Mouse (Mus musculus): ENCODE data around the gene Thbs3.
A peak's percentile ranks its signal among the peaks of the same experiment; 100 is the strongest.

Gene Thbs3

DNA sequence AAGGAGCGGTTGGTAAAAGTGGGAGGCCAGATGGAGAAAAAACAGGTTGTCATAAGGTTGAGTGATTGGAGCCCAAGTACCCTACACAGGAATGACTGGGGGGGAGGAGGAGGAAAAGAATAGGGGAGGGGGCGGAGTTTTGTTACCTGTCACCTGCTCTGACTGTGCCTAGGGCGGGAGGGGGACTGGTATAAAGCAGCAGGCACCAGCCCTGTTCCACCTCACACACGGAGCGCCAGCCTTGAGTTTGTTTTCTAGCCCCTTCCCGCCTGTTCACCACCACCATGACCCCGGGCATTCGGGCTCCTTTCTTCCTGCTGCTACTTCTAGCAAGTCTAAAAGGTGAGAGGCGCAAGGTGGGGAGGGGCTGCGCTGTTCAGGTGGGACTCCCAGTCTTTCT lies 13.9 kb downstream of the Thbs3 start, which contains the start of gene Muc1:
TSS of gene Muc1 (plus strand) at position 222 of the 400 bp plus-strand sequence.
- DNase-seq, result peak; percentile 41 to 45

DNA sequence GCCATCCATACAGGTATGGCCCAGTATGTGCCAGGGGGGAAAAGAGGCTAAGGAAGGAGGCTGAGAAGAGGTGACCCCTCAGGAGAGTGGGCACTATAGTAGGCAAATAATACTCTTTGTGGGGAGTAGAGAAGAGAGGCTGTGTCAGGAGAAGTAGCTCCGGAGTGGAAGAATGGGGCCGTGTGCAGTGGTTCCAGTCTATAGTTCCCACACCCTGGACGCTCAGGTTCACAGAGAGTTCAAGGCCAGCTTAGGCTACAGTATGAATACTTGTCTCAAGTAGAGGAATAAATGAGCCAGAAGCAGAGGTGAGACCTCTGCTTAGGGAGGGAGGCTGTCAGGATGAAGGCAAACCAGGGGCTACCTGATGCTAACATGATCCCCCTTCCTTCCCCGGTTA lies 14.3 kb downstream of the Thbs3 start:
- no peak for DNase-seq

DNA sequence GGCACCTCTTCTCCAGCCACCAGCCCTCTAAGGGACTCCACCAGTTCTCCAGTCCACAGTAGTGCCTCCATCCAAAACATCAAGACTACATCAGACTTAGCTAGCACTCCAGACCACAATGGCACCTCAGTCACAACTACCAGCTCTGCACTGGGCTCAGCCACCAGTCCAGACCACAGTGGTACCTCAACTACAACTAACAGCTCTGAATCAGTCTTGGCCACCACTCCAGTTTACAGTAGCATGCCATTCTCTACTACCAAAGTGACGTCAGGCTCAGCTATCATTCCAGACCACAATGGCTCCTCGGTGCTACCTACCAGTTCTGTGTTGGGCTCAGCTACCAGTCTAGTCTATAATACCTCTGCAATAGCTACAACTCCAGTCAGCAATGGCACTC lies 15.6 kb downstream of the Thbs3 start:
- no peak for DNase-seq

DNA sequence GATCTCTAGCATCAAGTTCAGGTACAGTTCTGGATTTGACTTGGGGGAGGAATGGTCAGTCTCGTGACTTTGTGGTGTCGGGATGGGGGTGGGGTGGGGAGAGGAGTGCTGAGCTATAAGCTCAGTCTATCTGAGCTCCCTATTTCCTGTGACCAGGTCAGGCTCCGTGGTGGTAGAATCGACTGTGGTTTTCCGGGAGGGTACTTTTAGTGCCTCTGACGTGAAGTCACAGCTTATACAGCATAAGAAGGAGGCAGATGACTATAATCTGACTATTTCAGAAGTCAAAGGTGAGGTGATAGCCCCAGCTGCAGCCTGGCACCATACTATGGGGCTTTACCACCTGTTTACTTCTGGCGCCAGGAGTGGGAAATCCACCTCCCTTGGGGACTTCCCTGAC lies 16.4 kb downstream of the Thbs3 start:
- no peak for DNase-seq

DNA sequence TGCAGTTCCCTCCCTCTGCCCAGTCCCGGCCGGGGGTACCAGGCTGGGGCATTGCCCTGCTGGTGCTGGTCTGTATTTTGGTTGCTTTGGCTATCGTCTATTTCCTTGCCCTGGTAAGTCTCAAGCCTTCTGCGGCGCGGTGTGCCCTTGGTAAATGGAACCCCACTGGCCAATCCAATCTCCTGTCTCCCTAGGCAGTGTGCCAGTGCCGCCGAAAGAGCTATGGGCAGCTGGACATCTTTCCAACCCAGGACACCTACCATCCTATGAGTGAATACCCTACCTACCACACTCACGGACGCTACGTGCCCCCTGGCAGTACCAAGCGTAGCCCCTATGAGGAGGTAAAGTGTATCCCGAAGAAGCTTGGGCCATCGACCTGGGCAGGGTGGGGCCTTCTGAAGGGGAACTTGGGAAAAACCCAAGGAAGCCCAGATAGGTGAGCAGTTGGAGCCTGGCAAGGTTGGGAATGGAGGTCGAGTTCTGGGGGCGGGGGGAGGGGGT lies 16.8 kb downstream of the Thbs3 start:
- DNase-seq, result no peak

DNA sequence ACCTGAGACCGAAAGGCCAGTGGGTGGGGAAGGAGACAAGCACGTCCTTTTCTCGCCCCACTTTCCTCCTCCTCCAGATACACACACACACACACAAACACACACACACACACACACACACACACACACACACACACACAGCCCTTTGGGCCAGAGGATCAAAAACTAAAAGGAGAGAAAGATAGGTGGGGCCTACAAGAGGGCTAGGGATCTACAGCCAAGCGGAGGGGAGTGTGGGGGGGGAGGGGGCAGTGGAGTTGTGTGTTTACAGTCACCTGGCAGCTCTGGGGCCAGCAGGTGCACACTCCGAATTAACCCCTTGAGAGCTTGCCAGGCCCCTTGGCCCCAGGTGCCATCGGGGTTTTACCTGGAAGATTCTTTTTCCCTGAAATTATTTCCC lies 17.6 kb downstream of the Thbs3 start:
- no peak for DNase-seq

DNA sequence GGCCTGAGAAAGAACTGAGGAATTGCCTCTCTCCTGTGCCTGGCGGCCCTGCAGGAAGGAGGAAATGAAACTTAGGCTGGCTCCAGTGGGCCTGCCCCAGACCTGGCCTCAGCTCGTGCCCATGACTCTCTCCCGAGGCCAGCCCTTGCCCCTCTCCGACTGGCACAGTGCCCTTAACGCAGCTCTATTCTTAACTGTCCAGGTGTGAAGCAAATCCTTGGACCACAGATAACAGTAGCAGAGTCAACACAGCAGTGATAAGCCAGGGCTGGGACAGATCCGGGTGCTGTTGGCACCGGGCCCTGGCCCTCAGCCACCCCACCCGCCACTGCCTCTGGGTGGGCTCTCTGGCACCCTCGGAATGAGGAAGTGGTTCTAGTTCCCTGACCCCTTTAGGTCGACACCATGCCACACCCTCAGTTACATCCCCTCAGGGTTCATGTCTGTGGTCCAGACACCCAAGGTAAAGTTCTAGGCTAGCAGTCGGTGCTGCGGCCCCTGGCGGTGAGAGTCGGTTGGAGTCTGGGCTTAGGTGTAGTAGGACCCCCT lies 18.7 kb downstream of the Thbs3 start:
- no peak for DNase-seq

DNA sequence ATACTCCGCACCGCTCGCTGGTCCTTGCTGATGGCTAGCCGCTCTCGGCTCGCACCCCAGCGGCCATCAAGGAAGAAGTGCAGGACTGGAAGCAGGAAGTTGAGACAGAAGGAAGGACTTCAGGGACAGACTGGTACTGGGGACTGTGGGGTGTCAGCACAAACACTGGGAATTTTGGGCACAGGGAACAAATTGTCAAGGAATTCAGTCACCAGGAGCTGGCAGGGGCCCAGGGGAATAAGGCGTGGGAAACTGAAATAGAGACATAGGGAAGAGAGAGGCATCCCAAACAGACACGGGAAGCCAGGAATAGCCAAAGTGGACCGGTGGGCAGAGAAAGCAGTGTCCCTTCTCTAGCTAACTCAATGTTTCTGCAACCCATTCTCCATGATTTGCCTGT lies 21.5 kb downstream of the Thbs3 start:
- DNase-seq, result no peak

DNA sequence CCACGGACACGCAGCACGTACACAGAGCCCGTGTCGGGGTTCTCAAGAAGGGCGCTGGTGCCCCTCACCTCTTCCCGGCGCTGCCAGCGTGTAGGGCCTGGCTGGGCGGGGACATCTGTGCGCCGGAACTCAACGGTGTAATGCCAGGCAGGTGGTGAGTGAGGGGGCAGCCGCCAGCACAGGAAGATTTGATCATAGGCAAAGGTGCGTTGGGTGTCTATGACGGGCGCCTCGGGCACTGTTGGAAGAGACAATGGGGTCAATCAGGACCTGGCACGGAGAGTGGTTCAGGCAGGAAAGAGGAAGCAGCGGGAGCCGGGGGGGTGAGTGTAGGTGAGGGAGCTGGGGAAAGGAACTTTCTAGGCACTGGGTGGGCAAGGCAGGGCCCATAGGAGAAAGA lies 22.7 kb downstream of the Thbs3 start:
- DNase-seq, result no peak

DNA sequence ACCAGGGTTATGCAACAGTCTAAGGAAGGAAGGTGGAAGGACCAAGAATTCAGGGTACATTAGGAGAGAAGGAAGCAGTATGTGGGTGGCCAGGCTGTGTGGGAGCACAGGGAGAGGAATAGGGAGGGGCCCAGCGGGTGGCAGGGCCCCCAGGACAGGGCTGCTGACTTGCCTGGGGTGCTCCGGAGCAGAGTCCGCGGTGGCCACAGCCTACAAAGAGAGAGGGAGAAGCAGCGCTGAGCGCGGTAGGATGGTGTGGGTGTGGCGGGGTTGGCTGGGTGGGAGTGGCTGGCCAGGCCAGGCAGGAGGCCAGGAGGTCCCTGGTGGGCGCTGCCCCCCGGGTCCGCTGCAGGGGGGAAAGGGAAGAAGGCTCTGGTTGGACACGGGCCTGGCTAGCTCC lies 23.5 kb downstream of the Thbs3 start:
- DNase-seq, result no peak

DNA sequence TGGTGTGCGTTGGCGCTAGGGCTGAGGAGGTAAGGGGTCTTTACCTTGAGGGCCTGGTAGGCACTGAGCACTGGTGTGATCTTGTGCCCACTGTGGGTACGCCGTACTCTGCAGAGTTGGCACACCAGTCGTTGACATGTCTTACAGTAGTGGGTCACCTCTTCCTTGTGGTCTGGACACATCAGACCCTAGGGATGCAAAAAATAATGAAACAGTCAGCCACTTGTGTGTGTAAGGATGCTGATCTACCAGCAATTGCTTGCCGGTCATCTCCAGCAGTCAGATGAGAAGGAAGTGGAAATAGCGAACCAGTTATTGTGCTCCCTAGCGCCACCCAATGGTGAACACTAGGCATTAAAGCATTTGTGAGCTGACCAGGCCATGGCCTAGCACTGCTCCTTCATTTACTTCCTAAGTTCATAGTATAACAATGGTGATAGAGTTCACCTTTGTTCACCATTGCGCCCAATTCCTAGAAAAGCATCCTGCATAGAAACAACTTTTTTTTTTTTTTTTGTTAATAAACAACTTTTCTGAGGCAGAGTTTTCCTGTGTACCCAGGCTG lies 27.4 kb downstream of the Thbs3 start:
- DNase-seq, result peak; percentile 73 to 78

DNA sequence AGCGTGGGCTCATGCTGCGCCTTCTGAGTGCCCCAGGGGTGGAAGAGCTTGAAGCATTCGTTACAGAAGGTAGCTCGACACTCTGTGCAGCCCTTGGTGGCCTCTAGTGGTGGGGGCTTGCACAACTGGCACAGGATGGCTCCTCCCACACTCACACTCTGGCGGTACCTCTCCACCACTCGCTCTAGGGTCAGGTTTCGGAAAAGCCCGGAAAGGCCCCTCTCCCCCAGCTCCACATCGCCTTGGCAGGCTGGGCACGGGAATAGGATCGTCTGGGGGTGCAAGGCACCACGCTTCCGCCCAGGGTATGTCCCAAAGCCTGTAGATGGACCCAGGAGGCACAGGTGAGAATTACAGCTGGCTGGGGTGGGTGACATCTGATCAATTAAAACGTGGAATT lies 28.6 kb downstream of the Thbs3 start:
- DNase-seq, result peak; percentile 64 to 66

DNA sequence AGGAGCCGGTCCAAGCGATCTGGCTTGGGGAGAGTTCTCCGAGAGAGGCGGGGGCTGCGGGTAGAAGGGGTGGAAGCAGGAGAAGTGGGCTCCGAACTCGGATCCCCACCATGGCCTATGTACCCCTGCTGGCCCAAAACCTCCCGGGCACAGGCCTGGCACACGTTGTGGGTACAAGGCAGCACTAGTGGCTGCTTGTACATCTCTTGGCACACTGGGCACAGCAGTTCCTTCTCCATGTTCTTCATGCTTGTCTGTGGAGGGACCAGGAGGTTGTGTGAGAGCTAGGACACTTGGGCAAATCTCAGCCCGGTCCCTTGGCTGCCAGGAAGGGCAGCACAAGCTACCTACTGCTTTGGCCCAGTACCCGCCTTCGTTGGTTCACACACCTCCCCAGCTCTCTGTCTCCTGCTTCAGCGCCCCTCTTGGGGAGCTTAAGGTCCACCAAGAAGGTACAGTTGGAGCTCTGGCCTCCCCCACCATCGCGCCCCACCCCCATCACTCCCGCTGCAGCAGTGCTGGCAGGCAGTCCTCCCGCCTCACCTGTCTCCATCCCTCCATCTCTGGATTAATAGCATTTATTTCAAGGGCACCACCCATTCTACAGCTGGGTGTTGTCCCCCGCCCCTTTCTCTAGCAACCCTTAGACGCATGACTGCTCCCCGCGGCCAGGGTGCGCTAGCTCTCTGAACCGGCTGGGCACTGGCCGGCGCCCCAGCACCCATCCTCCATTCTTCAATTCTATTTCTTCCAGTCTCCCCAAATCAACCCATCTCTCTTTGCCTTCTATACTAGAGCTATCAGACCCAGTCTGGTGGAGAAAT lies 29.4 kb downstream of the Thbs3 start:
- peak; percentile 49 to 56 for DNase-seq

DNA sequence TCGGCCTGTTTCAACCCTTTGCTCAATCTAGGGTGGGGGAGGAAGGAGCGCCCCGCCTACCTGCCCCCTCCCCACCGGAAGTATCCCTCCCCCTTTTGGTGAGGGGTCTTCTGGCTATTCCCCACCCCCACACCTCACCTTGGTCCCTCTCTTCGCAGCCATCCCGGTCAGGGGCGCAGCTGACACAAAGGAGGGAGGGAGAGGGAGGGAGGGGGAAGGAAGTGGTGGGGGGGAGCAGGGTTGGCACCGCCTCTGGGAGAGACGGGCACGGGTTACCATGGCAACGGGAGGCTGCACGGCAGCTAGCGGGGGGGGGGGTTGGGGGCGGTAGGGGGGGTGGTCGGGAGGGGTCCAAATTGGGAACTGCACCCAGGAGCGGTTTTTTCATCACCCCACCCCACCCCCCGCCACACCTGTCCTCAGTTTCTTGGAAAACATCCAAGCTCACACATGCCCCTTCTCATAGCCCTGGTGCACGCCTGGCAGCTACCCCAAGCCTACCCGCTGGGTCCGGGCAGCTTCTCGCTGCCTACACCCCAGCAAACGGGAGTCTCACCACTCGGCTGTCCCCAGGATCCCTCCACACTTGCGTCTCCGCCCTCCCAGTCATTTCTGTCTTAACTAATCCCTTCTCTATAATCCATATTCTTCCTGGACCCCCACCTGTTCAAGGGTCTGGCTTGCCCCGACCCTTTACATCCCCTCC lies 30.2 kb downstream of the Thbs3 start:
- DNase-seq, result no peak

DNA sequence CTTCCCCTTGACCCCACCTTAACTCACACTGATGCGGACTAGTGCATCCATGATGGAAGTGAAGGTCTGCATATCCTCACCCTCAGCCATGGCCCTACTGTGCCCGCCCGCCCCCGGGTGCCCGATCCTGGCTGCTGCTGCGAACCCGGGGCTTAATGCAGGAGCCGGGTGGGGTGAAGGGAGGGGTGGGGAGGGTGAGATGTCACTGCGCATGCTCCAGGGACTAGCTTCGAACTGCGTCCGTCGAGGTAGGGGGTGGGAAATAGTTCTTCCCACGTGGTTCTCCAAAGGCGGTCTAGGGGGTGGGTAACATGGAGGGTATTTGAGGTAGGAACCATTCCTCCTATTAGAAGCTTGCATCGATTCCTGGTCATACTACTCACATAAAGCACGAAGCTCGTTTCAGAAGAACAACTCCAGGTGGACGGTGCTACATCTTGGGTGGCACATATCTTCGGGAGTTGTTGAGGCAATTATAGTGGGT lies 30.8 kb downstream of the Thbs3 start, which contains the start of gene Krtcap2:
TSS of gene Krtcap2 (plus strand) at position 279 of the 484 bp plus-strand sequence.
- no peak for DNase-seq

DNA sequence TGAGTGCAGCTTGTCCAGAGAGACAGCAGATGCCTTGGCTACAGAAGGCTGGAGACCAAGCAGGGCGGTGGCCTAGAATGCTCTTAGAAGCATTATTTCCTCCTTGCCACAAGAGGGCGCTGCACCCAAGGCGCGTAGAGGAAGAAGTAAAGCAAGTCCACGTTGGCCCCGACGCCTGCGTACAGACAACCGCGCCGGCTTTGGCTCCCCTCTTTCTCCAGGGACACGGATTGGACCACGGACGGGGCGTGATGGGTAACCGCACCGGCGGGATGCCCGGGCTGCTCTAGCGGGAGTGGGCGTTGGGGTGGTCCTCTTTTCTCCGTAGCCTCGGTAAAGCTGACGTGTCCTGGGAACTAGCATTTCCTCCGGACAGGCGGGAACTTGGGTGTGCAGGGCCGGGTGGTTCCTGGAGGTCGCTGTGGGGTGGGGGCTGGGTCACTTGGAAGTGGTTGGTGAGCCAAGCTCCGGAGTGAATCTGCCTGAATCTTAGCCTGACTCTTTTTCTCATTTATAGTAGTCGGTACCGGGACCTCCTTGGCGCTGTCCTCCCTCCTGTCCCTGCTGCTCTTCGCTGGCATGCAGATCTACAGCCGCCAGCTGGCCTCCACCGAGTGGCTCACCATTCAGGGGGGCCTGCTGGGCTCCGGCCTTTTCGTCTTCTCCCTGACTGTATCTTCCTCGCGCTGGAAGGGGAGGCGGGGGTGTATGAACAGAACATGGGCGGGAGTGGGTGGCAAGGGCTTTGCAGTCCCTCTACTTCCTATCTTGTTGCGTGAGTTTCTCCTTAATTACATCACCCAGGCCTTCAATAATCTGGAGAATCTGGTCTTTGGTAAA lies 31.5 kb downstream of the Thbs3 start, which contains the start of gene Trim46:
TSS of gene Trim46 (minus strand) at position 49 of the 840 bp plus-strand sequence.
- peak; percentile 89 for DNase-seq

DNA sequence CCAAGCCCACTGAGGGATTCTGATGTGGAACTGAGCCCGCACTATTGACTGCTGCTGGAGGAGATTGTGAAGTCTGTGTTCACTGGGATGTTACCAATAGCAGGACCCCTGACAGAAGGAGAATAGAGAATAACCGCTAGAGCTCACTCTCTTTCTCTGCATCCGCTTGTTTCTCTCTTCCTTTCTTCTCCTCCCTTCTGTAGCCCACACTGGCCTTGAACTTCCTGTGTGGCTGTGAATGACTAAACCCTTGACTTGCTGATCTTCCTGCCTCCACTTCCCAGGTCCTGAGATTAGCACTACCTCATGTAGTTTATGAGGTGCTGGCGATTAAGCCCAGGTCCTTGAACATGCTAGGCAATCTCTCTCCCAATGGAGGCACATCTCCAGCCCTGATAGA lies 32.5 kb downstream of the Thbs3 start:
- no peak for DNase-seq

DNA sequence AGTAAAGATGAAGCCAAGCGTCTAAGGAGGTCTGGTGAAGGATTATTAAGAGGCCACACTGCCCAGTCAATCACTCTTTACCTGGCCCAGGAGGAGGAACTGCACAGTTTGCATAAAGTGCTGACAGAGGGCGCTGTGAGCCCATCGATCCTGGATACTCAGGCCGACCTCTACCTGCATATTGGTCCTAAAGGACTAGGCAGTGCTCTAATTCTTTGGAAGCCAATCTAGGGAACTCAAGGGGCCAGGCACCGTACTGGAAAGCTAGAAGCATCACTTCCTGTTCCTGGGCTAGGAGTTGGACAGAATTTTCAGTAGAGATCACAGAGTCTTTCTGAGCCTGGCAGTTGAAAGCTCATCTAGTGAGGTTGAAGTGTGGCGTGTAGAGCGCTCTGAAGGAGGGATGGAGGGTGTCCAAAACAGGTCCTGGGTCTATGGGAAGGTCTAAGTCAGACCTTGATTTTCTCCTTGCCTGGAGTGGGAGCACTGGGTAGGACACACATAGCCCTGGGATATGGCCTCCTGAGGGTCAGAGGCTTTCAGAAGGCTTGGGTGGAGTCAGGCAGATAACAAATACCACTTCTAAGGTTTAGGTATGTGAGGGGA lies 35.6 kb downstream of the Thbs3 start:
- DNase-seq, result peak; percentile 85 to 88

DNA sequence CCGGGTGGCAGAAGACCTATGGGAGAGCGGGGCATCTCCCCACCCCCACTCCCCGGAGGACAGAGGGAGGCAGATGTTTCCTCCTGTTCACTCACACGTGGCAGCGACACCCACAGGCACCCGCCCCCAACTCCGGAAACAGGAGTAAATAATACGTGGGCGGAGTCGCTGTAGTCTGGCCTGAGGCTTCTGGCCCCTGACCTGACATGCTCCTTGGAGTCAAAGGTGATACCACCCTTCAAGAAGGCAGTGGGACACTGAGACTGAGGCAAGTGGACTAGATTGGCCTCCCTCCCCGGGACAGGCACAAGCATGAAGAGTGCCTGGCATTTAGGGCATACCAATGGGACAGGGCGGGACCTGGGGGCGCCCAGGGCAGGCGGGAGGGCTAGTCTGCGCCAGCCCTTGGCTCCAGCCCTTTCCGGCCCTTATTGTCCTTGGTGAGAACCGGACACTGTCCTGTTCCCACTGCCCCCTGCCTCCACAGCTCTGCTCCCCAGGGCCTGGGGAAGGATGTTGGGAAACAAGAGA lies 36.5 kb downstream of the Thbs3 start:
- peak; percentile 69 to 77 for DNase-seq

DNA sequence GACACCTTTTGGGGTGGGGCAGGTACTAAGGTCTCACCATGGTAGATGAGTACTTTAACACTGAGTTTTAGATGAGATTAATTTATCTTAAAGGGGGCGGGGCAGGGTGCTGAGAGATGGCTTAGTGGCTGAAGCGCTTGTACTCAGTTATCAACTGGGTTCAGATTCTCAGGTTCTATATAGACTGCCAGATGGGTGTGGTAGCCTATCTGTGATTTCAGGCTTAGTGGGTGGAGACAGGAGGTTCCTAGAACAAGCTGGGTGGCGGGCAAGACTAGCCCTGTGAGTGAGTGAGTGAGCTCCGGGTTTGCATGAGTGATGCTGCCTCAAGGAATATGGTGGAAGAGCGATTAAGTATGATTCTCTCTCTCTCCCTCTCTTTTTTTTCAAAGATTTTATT lies 40.0 kb downstream of the Thbs3 start:
- DNase-seq, result no peak

DNA sequence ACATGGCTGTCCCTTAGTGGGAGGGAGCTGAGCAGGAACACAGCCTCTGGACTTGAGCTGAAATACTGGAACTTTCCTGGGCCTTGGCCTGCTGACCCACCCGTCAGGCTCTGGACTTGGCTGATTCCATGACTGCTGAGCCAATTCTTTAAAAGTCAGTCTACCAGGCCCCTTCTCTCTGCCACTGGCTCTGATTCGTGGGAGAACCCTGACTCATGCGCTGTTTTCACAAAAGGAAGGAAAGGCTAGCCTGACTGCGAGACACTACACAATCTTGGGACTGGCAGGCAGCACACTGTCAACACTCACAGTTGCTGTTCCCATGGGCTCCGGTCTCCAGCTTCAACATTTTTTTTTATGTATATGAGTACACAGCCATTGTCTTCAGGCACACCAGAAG lies 41.2 kb downstream of the Thbs3 start:
- DNase-seq, result no peak
